In genomic region chr8:13674294-13675010, GRCm38 (mm10) we compare ENCODE assay signal across 10 mouse cellular contexts. TPM values are rescaled to one million over a fixed set of nuclear protein-coding genes. Genes with fewer than 3 reads are reported as not detected.
DNase-seq lines count a peak whose midpoint lies in the region; ATAC-seq and TF ChIP-seq lines count a peak whose summit lies in the region.
"Had no signal": no experiment of that assay in that cellular context is flagged by ENCODE, and none has a peak within 500 bp of the region (broad histone marks: within the 10 kb centered on the region; RNA-seq: fewer than 3 reads in every experiment).

No protein-coding gene starts in this region.

- H3K4me1 ChIP-seq in intestine, embryonic 16.5 days (ENCODE audit: control insufficient read depth, insufficient read depth, low read length): peaks cover 15% of the 10 kb centered on the region
- H3K4me1 ChIP-seq in neural tube, embryonic 14.5 days (ENCODE audit: control insufficient read depth, insufficient read depth, low read length): peaks cover 20% of the 10 kb centered on the region

- WGBS in intestine, embryonic 16.5 days: 53% methylated on average over 12 of the region's 12 CpGs
- WGBS in neural tube, embryonic 14.5 days: 47% methylated on average over 12 of the region's 12 CpGs

- H3K4me2 ChIP-seq in intestine, embryonic 16.5 days (ENCODE audit: low read depth, low read length): no peak overlapping the region
- H3K4me2 ChIP-seq in neural tube, embryonic 14.5 days (ENCODE audit: low read depth, low read length): peak overlapping the region; percentile 60

- no peak overlapping the region for H3K9ac ChIP-seq in intestine, embryonic 16.5 days (ENCODE audit: low read depth, low read length)
- no peak overlapping the region for H3K9ac ChIP-seq in neural tube, embryonic 14.5 days (replicated peaks; ENCODE audit: low read depth, low read length)

- DNase-seq in gastrocnemius, adult 18-20 months (ENCODE audit: low spot score): peak; percentile 67
- DNase-seq in gastrocnemius, postnatal 4 days (ENCODE audit: low spot score in 2 of 2): no peak
- no peak for DNase-seq in urinary bladder, postnatal 14 days (ENCODE audit: low spot score)
- DNase-seq in ovary, postnatal 10 days (ENCODE audit: low spot score): no peak

- peaks cover 68% of the 10 kb centered on the region for H3K79me3 ChIP-seq in C2C12 (ENCODE audit: low read depth)

- peaks cover 8% of the 10 kb centered on the region for H3K36me3 ChIP-seq in C2C12 (ENCODE audit: control insufficient read depth, insufficient read depth)
- H3K36me3 ChIP-seq in intestine, embryonic 16.5 days (ENCODE audit: control insufficient read depth, insufficient read depth, low read length): no peaks in the 10 kb centered on the region
- no peaks in the 10 kb centered on the region for H3K36me3 ChIP-seq in neural tube, embryonic 14.5 days (ENCODE audit: control insufficient read depth, insufficient read depth, low read length)
- H3K36me3 ChIP-seq: G1E had no signal

- no peaks in the 10 kb centered on the region for H3K9me3 ChIP-seq in intestine, embryonic 16.5 days (ENCODE audit: control insufficient read depth, low read length)
- H3K9me3 ChIP-seq in neural tube, embryonic 14.5 days (ENCODE audit: control insufficient read depth, low read length): no peaks in the 10 kb centered on the region
- H3K9me3 ChIP-seq: G1E had no signal

- H3K4me3 ChIP-seq in C2C12 (ENCODE audit: insufficient read depth, poor library complexity, severe bottlenecking): peak overlapping the region; percentile 81
- H3K4me3 ChIP-seq in intestine, embryonic 16.5 days (ENCODE audit: low read length): no peak overlapping the region
- H3K4me3 ChIP-seq in neural tube, embryonic 14.5 days (ENCODE audit: low read depth, low read length): peak overlapping the region; percentile 84; the same call in 1 of the 2 replicates

- H3K27me3 ChIP-seq in C2C12 (ENCODE audit: control insufficient read depth, insufficient read depth, insufficient read length): no peaks in the 10 kb centered on the region
- no peaks in the 10 kb centered on the region for H3K27me3 ChIP-seq in intestine, embryonic 16.5 days (replicated peaks; ENCODE audit: control insufficient read depth, insufficient read depth, low read length)
- H3K27me3 ChIP-seq in neural tube, embryonic 14.5 days (ENCODE audit: control insufficient read depth, insufficient read depth, low read length): peaks cover 2% of the 10 kb centered on the region; the same call in 1 of the 2 replicates

- H3ac ChIP-seq in C2C12 (ENCODE audit: control insufficient read depth, insufficient read length, low read depth): peak overlapping the region; percentile 19

- ATAC-seq in granulocyte monocyte progenitor cell, adult 5-6 weeks (replicated peaks; ENCODE audit: poor library complexity, severe bottlenecking): peak; percentile 36
- ATAC-seq in intestine, embryonic 16.5 days: no peak
- ATAC-seq in neural tube, embryonic 14.5 days (ENCODE audit: low read depth): no peak

- H3K27ac ChIP-seq in intestine, embryonic 16.5 days (ENCODE audit: low read length): 0 out of 2 replicates have a peak overlapping the region, but pooled peaks have one; percentile 14
- H3K27ac ChIP-seq in neural tube, embryonic 14.5 days (ENCODE audit: low read depth, low read length): no peak overlapping the region

- TF ChIP-seq CTCF in C2C12 (IDR thresholded peaks at IDR 0.05; ENCODE audit: control insufficient read depth, insufficient read depth, insufficient read length): no peak

- peaks cover 80% of the 10 kb centered on the region for H3K79me2 ChIP-seq in C2C12 (ENCODE audit: control insufficient read depth, insufficient read depth)

TF ChIP-seq in C2C12, 6 proteins besides CTCF, POLR2A, EP300 and RAD21:
- TF ChIP-seq MYOD1 (IDR thresholded peaks at IDR 0.05; ENCODE audit: control insufficient read depth, insufficient read length, low read depth) (no peak), MAX (IDR thresholded peaks at IDR 0.05) (peak; percentile 25)

RNA-seq across cellular contexts. Expression of gene Rasa3, which starts 3.0 kb away (rescaled TPM):
- 1 to 10 TPM; 6.8 to 7.3 TPM for total RNA-seq in gastrocnemius, adult 18-20 months (2021)
- total RNA-seq in gastrocnemius, postnatal 4 days (2021): 10 to 100 TPM; 41.5 to 43.1 TPM
- 67.0 TPM for polyA plus RNA-seq in C2C12 (2012; fragmentation: generic; extraction: Trizol)
- 52.5 and 55.5 TPM in 2 replicates for total RNA-seq in granulocyte monocyte progenitor cell, adult 5-6 weeks (2014; fragmentation: Nextera tagmentation)
- total RNA-seq in granulocyte monocyte progenitor cell, adult 5-6 weeks (2017): 53.3 and 54.4 TPM in 2 replicates
- polyA plus RNA-seq in intestine, embryonic 16.5 days (2015; fragmentation: Nextera tagmentation; extraction: Ambion mirVana): 20.7 and 21.3 TPM in 2 replicates
- 34.4 and 38.3 TPM in 2 replicates for polyA plus RNA-seq in neural tube, embryonic 14.5 days (2014; fragmentation: Nextera tagmentation; extraction: Ambion mirVana)

RNA-seq across cellular contexts. Expression of gene Cfap97d2, which starts 31.2 kb away (rescaled TPM):
- not detected for total RNA-seq in gastrocnemius, adult 18-20 months (2021)
- total RNA-seq in gastrocnemius, postnatal 4 days (2021): not detected
- polyA plus RNA-seq in C2C12 (2012; fragmentation: generic; extraction: Trizol): not detected
- not detected in 2 replicates for total RNA-seq in granulocyte monocyte progenitor cell, adult 5-6 weeks (2014; fragmentation: Nextera tagmentation)
- total RNA-seq in granulocyte monocyte progenitor cell, adult 5-6 weeks (2017): not detected in 2 replicates
- 0.18 TPM in 1 of 2 replicates, not detected in the other for polyA plus RNA-seq in intestine, embryonic 16.5 days (2015; fragmentation: Nextera tagmentation; extraction: Ambion mirVana)
- 0.90 and 1.2 TPM in 2 replicates for polyA plus RNA-seq in neural tube, embryonic 14.5 days (2014; fragmentation: Nextera tagmentation; extraction: Ambion mirVana)
- total RNA-seq: gastrocnemius, postnatal 36 days had no signal
- polyA plus RNA-seq: G1E had no signal

Comparison
In these comparisons a context has a peak if more than half of its experiments do, and no peak if none do; other contexts are left out.
1. RNA of gene Rasa3, which starts 3.0 kb away (total RNA-seq): 52.5 to 55.5 TPM in granulocyte monocyte progenitor cell, adult 5-6 weeks and 41.5 to 43.1 TPM in gastrocnemius, postnatal 4 days; 6.8 to 7.3 TPM in gastrocnemius, adult 18-20 months; every median in the first group is over 4 times any median in the second.